Mouse (Mus musculus): Measurements from ENCODE around the gene Tbc1d14. TPM values are rescaled to one million over a fixed set of nuclear protein-coding genes. Genes with fewer than 3 reads are reported as not detected.
A peak's percentile ranks its signal among the peaks of the same experiment; 100 is the strongest.

Tbc1d14 gene
- total and polyA plus RNA-seq, 3 experiments, result 8.0 to 15.7 (median 13.1) TPM

DNA sequence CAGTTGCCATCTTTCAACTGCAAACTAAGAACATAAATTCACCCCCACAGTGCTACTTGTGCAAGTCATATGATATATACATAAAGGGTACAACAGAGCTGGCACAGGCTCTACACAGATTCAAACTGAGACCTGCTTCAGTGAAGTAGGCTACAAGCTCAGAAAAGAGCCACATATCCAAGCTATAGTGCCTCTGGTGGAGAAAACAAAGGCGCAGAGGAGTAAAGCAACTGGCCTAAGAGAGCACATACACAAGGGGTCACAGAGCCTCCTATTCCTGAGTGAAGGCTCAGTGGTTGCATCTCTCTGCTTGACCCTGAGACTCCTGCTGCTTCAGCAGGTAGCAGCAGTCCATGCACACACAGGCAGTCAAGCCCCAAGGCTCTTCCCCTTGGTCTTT, 112.0 kb downstream of the Tbc1d14 start:
- Histone ChIP-seq H3K36me3 (replicated peaks) (peaks cover 65% of the 10 kb centered on the region), H3K4me3 (ENCODE audit: low read depth, low read length) (no peak overlapping the region), H3K4me1 (ENCODE audit: insufficient read depth, low read depth, low read length) (peaks cover 67% of the 10 kb centered on the region), H3K27me3 (ENCODE audit: insufficient read depth, low read length) (peaks cover 12% of the 10 kb centered on the region), H3K9me3 (replicated peaks) (no peaks in the 10 kb centered on the region)
- no peak for DNase-seq (ENCODE audit: low spot score)
- no peak for TF ChIP-seq CTCF (IDR thresholded peaks at IDR 0.05; ENCODE audit: low read depth, low read length)
- TF ChIP-seq GATA1 (IDR thresholded peaks at IDR 0.05; ENCODE audit: borderline replicate concordance, low read length), result no peak
- no peak for TF ChIP-seq GATA2 (IDR thresholded peaks at IDR 0.05; ENCODE audit: borderline replicate concordance, low read depth, low read length)
- no peak for ATAC-seq (ENCODE audit: extremely low read depth, insufficient number of reproducible peaks, low FRiP score, poor library complexity, severe bottlenecking)

DNA sequence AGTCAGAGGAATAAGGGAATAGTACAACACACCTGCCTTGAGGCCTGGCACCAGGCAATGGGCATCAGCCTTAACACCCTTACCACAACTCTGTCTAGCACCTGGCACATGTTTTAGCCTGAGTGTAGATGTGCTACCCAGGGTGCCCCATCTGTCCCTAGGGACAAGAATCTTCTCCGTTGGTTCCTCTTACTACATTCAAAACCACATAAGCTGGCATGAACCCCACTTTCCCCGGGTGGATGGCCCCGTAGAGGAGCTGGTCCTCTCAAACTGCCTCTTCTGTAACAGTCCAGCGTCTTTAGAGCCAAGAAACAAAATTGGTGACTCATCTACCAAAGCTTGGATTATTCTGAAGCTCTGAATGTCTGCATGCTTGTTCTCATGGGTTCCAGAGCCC, 112.7 kb downstream of the Tbc1d14 start:
- peaks cover 64% of the 10 kb centered on the region for H3K4me1 ChIP-seq (ENCODE audit: insufficient read depth, low read depth, low read length)
- peaks cover 5% of the 10 kb centered on the region for H3K27me3 ChIP-seq (ENCODE audit: insufficient read depth, low read length)

DNA sequence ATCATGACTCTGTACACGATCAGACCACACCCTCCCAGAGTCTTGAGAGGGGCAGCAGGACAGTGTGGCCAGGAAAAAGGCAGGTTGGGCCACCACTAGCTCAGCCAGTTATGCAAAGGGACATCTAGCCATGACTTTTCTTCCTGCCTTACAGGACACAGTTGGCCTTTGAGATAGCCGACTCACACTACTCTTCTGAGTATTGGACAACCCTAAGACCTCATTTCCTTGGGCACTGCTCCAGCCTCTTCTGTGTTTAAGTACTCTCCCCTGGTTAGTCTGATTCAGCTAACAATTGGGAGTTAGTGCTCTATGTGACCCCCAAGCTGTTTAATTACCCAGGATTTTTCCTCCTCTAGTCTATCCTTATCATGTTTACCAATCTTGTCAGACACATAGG, 113.3 kb downstream of the Tbc1d14 start:
- Histone ChIP-seq H3K9me3 (replicated peaks) (no peaks in the 10 kb centered on the region), H3K4me3 (ENCODE audit: low read depth, low read length) (no peak overlapping the region), H3K27me3 (ENCODE audit: insufficient read depth, low read length) (no peaks in the 10 kb centered on the region), H3K4me1 (ENCODE audit: insufficient read depth, low read depth, low read length) (peaks cover 57% of the 10 kb centered on the region), H3K36me3 (replicated peaks) (peaks cover 75% of the 10 kb centered on the region)
- TF ChIP-seq POLR2AphosphoS5 (IDR thresholded peaks at IDR 0.05; ENCODE audit: insufficient replicate concordance, low read depth, low read length) (no peak), GATA1 (IDR thresholded peaks at IDR 0.05; ENCODE audit: borderline replicate concordance, low read length) (no peak), CTCF (IDR thresholded peaks at IDR 0.05; ENCODE audit: low read depth, low read length) (no peak), GATA2 (IDR thresholded peaks at IDR 0.05; ENCODE audit: borderline replicate concordance, low read depth, low read length) (no peak), TAL1 (conservative IDR thresholded peaks at IDR 0.05; ENCODE audit: low read depth, low read length) (no peak)
- no peak for ATAC-seq (ENCODE audit: extremely low read depth, insufficient number of reproducible peaks, low FRiP score, poor library complexity, severe bottlenecking)
- DNase-seq (ENCODE audit: low spot score), result no peak

More for the DNA sequence above, 112.7 kb downstream of the Tbc1d14 start:
- H3K36me3 ChIP-seq (replicated peaks), result peaks cover 71% of the 10 kb centered on the region
- ATAC-seq (ENCODE audit: extremely low read depth, insufficient number of reproducible peaks, low FRiP score, poor library complexity, severe bottlenecking) (no peak), DNase-seq (ENCODE audit: low spot score) (no peak)
- H3K9me3 ChIP-seq (replicated peaks), result no peaks in the 10 kb centered on the region
- TF ChIP-seq CTCF (IDR thresholded peaks at IDR 0.05; ENCODE audit: low read depth, low read length) (no peak), POLR2AphosphoS5 (IDR thresholded peaks at IDR 0.05; ENCODE audit: insufficient replicate concordance, low read depth, low read length) (no peak), GATA1 (IDR thresholded peaks at IDR 0.05; ENCODE audit: borderline replicate concordance, low read length) (no peak), GATA2 (IDR thresholded peaks at IDR 0.05; ENCODE audit: borderline replicate concordance, low read depth, low read length) (no peak), TAL1 (conservative IDR thresholded peaks at IDR 0.05; ENCODE audit: low read depth, low read length) (no peak)
- H3K4me3 ChIP-seq (ENCODE audit: low read depth, low read length), result no peak overlapping the region

DNA sequence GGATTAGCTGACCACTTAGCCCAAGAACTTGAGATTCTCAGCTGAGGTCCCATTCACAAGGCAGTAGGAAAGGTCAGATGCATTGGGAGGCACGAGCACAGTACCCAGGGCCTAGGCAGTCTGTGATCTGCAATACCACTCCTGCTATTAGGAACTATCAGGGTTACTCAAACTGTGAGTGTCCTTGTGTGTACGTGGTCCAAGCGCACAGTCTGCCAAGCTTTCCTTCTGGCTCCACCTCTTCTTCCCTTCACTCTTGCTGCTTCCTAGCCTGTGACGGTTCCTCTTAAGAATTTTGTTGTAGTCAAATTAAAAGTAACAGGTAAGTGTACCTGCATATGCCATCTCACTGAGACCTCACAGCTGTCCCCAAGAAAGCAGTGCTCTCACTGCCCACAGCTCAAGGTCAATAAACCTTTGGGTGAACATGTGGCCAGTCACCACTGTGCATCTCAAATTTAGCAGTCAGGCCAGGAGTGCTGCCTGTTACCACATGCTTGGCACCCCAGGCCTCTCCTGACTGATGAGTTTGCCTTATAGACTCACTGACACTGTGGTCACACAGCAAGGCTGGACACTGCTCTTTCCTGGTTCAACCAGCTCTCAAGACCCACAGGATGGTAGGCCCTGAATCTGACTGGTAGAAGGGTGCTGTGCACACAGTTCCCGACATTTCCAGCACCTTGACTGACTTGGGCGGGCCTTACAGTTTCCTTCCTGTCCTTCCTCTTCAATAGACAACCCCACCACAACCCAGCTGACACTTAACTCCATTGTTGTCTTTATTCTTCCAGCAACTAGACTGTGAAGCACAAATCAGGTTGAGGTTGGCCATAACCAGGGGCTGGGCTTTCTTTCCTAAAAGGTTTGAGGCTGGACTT, 114.3 kb downstream of the Tbc1d14 start:
- ATAC-seq (ENCODE audit: extremely low read depth, insufficient number of reproducible peaks, low FRiP score, poor library complexity, severe bottlenecking) (no peak), DNase-seq (ENCODE audit: low spot score) (no peak)
- H3K4me1 ChIP-seq (ENCODE audit: insufficient read depth, low read depth, low read length), result peaks cover 54% of the 10 kb centered on the region
- no peaks in the 10 kb centered on the region for H3K9me3 ChIP-seq (replicated peaks)
- H3K27me3 ChIP-seq (ENCODE audit: insufficient read depth, low read length), result no peaks in the 10 kb centered on the region
- peaks cover 81% of the 10 kb centered on the region for H3K36me3 ChIP-seq (replicated peaks)
- TF ChIP-seq TAL1 (conservative IDR thresholded peaks at IDR 0.05; ENCODE audit: low read depth, low read length) (no peak), CTCF (IDR thresholded peaks at IDR 0.05; ENCODE audit: low read depth, low read length) (no peak), GATA1 (IDR thresholded peaks at IDR 0.05; ENCODE audit: borderline replicate concordance, low read length) (no peak), POLR2AphosphoS5 (IDR thresholded peaks at IDR 0.05; ENCODE audit: insufficient replicate concordance, low read depth, low read length) (no peak), GATA2 (IDR thresholded peaks at IDR 0.05; ENCODE audit: borderline replicate concordance, low read depth, low read length) (no peak)
- H3K4me3 ChIP-seq (ENCODE audit: low read depth, low read length), result no peak overlapping the region

DNA sequence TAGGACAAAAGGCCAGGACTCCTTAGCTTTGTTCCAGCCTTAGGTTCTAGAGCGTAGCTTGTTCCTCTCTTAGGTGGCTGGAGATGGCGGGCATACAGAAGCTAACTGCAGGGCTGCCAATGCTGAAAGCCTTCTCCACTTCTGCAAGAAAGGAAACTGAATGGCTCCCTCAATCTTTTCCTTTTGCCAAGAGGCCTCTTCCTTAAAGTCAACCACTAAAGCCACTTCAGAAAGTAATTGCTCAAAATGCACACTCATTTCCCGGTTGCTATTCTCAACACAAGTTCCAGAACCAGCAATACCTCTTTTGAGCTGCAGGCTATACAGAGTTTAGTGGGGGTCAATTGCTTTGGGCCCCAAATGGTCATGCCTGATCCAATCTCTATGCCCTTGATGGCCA, 115.6 kb downstream of the Tbc1d14 start:
- TF ChIP-seq POLR2AphosphoS5 (IDR thresholded peaks at IDR 0.05; ENCODE audit: insufficient replicate concordance, low read depth, low read length) (no peak), GATA1 (IDR thresholded peaks at IDR 0.05; ENCODE audit: borderline replicate concordance, low read length) (no peak), GATA2 (IDR thresholded peaks at IDR 0.05; ENCODE audit: borderline replicate concordance, low read depth, low read length) (no peak), TAL1 (conservative IDR thresholded peaks at IDR 0.05; ENCODE audit: low read depth, low read length) (no peak), CTCF (IDR thresholded peaks at IDR 0.05; ENCODE audit: low read depth, low read length) (no peak)
- ATAC-seq (ENCODE audit: extremely low read depth, insufficient number of reproducible peaks, low FRiP score, poor library complexity, severe bottlenecking) (no peak), DNase-seq (ENCODE audit: low spot score) (no peak)
- H3K9me3 ChIP-seq (replicated peaks), result no peaks in the 10 kb centered on the region
- H3K27me3 ChIP-seq (ENCODE audit: insufficient read depth, low read length), result no peaks in the 10 kb centered on the region
- no peak overlapping the region for H3K4me3 ChIP-seq (ENCODE audit: low read depth, low read length)
- peaks cover 41% of the 10 kb centered on the region for H3K4me1 ChIP-seq (ENCODE audit: insufficient read depth, low read depth, low read length)
- H3K36me3 ChIP-seq (replicated peaks), result peaks cover 88% of the 10 kb centered on the region

DNA sequence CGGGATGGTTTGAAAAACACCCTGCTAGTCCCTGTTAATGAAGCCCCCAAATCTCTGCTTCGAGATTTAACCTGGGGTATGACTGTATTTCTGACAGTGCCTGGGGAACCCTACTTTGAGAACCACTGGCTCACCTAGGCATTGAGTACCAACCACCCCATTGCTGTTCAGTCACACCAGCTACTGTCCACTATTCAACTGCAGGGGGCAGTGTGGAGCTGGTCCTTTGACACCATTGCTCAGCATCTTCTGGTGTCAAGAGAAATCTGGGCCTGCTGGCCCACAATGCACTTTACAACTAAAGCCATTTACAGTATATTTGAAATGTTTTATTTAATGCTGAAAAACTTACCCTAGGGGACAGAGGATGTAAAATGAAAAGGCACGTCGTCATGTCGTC, 118.8 kb downstream of the Tbc1d14 start:
- DNase-seq (ENCODE audit: low spot score), result no peak
- H3K27me3 ChIP-seq (ENCODE audit: insufficient read depth, low read length), result no peaks in the 10 kb centered on the region
- peaks cover 89% of the 10 kb centered on the region for H3K36me3 ChIP-seq (replicated peaks)
- peaks cover 13% of the 10 kb centered on the region for H3K4me1 ChIP-seq (ENCODE audit: insufficient read depth, low read depth, low read length)
- no peak; the same call in 1 of the 2 replicates for ATAC-seq (ENCODE audit: extremely low read depth, insufficient number of reproducible peaks, low FRiP score, poor library complexity, severe bottlenecking)
- H3K9me3 ChIP-seq (replicated peaks), result no peaks in the 10 kb centered on the region
- TF ChIP-seq POLR2AphosphoS5 (IDR thresholded peaks at IDR 0.05; ENCODE audit: insufficient replicate concordance, low read depth, low read length), result no peak
- no peak for TF ChIP-seq GATA1 (IDR thresholded peaks at IDR 0.05; ENCODE audit: borderline replicate concordance, low read length)
- no peak for TF ChIP-seq TAL1 (conservative IDR thresholded peaks at IDR 0.05; ENCODE audit: low read depth, low read length)
- TF ChIP-seq GATA2 (IDR thresholded peaks at IDR 0.05; ENCODE audit: borderline replicate concordance, low read depth, low read length), result no peak
- peak; percentile 67 for TF ChIP-seq CTCF (IDR thresholded peaks at IDR 0.05; ENCODE audit: low read depth, low read length)
- H3K4me3 ChIP-seq (ENCODE audit: low read depth, low read length), result no peak overlapping the region

All from G1E (cell line).